Mouse (Mus musculus) stomach, embryonic 14.5 days (tissue): ENCODE data around the gene Fam160a2. TPM values are rescaled to one million over a fixed set of nuclear protein-coding genes. Genes with fewer than 3 reads are reported as not detected.
"Not testable (repeated sequence)": the region's sequence is repeated elsewhere in the genome, so short reads cannot be mapped to it uniquely, and the experiment has no call there.

Experiments used
- ATAC-seq: fragments of 200-750 bp; cut with Nextera tagmentation; 2 replicates; pipeline ENCODE4 v1.8.0; 2017; ENCODE audit warnings: low read depth, moderate TSS enrichment; ENCODE audit not compliant: insufficient number of reproducible peaks, insufficient read depth, low FRiP score
- H3K27ac ChIP-seq: fragments of 300-500 bp; sonication (generic); 2 replicates; pipeline ENCODE4 v1.5.1; 2014; ENCODE audit warnings: mild to moderate bottlenecking, low read length, moderate library complexity, mixed read lengths
- H3K27me3 ChIP-seq: fragments of 300-500 bp; sonication (generic); 2 replicates; pipeline ENCODE4 v1.6.1; 2014; ENCODE audit warnings: low read length, control low read depth, mixed read lengths; ENCODE audit not compliant: control insufficient read depth, insufficient read depth
- H3K36me3 ChIP-seq: fragments of 300-500 bp; sonication (generic); 2 replicates; pipeline ENCODE4 v1.6.1; 2014; ENCODE audit warnings: mild to moderate bottlenecking, control low read depth, low read length, moderate library complexity, mixed read lengths; ENCODE audit not compliant: control insufficient read depth, insufficient read depth
- H3K4me1 ChIP-seq: fragments of 300-500 bp; sonication (generic); 2 replicates; pipeline ENCODE4 v1.6.1; 2014; ENCODE audit warnings: low read length, control low read depth, mixed read lengths; ENCODE audit not compliant: control insufficient read depth, insufficient read depth
- H3K4me2 ChIP-seq: fragments of 300-500 bp; sonication (generic); replicated peaks from 2 replicates; pipeline ENCODE4 v1.6.1; 2014; ENCODE audit warnings: low read depth, low read length, control low read depth
- H3K4me3 ChIP-seq: fragments of 300-500 bp; sonication (generic); 2 replicates; pipeline ENCODE4 v1.5.1; 2014; ENCODE audit warnings: low read depth, low read length, control low read depth
- H3K9ac ChIP-seq: fragments of 300-500 bp; sonication (generic); replicated peaks from 2 replicates; pipeline ENCODE4 v1.6.1; 2014; ENCODE audit warnings: low read depth, mild to moderate bottlenecking, control low read depth, low read length, moderate library complexity, mixed read lengths
- H3K9me3 ChIP-seq: fragments of 300-500 bp; sonication (generic); 2 replicates; pipeline ENCODE4 v1.6.1; 2016; ENCODE audit warnings: low read depth, low read length, control low read depth; ENCODE audit not compliant: control insufficient read depth
- WGBS: fragments of 180-500 bp; shearing (Covaris S2); extraction: QIAGEN DNeasy Blood & Tissue Kit; methylation state at CpG from one replicate; pipeline ENCODE4 v1.1.7; 2014; 5-methylcytosine and 5-hydroxymethylcytosine counted together
- polyA plus RNA-seq: library from polyadenylated mRNA; unstranded; fragments of >200 nt; fragmentation: Nextera tagmentation; extraction: Ambion mirVana; gene quantifications from 2 replicates; pipeline ENCODE4 v1.2.1, GENCODE M21; 2014

The Fam160a2 gene
- polyA plus RNA-seq, 1 experiment from 2014 or later: 40.3 TPM

DNA sequence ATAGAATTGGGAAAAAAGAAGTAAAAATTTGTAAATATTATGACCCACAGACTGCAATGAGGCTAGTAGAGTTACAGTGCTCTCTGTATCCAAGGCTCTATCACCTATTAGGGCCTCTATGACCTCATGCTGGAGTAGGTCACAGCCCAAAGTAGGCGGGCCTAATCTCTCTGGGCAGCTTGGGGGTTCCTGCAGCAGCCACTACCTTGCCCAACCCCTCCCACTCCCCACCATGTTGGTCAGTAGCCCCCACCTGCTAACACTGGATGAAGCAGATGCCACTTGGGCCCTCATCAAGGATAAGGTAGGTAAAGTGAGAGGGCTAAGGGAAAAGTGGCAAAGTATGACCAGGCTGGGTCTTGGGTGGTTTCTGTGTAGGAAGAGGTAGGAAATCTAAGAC is 25.0 kb downstream of the Fam160a2 start, which contains the start of gene Gm5901:
TSS of gene Gm5901 (plus strand) at position 173 of the 400 bp plus-strand sequence.
- no peak for ATAC-seq
- 100% methylated on average over 1 of the region's 1 CpGs for WGBS
- no peak within 1 kb of the TSS for H3K9ac ChIP-seq
- no peak within 1 kb of the TSS for H3K4me2 ChIP-seq
- H3K36me3 ChIP-seq: peaks cover 32% of the 10 kb centered on the region
- no peak within 1 kb of the TSS for H3K4me3 ChIP-seq
- no peak within 1 kb of the TSS for H3K27ac ChIP-seq
- H3K27me3 ChIP-seq: no peaks in the 10 kb centered on the region
- no peaks in the 10 kb centered on the region for H3K9me3 ChIP-seq
- H3K4me1 ChIP-seq: no peaks in the 10 kb centered on the region

DNA sequence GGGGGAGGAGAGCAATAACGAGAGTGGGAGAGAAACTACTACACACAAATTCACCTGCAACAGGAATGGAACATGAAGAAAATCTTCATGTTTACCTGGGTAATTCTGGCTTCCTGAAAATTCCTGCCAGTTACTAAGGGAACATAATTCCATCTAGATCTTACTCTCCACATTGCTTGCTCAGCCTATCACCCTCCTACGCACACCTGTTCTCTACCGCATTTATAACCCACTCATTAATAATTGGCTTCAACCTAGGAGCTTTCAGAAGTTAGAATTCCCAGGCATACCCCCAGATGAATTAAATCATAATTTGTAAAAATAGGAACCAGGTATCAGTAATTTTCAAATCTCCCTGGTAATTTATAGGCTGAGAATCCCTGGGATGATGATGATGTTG is 25.9 kb downstream of the Fam160a2 start:
- H3K36me3 ChIP-seq: peaks cover 23% of the 10 kb centered on the region
- no peak overlapping the region for H3K27ac ChIP-seq
- no peak for ATAC-seq
- no peak overlapping the region for H3K9ac ChIP-seq
- H3K4me1 ChIP-seq: no peaks in the 10 kb centered on the region
- no peaks in the 10 kb centered on the region for H3K27me3 ChIP-seq
- 85% methylated on average over 3 of the region's 3 CpGs for WGBS
- H3K4me3 ChIP-seq: no peak overlapping the region
- H3K9me3 ChIP-seq: no peaks in the 10 kb centered on the region
- H3K4me2 ChIP-seq: no peak overlapping the region

DNA sequence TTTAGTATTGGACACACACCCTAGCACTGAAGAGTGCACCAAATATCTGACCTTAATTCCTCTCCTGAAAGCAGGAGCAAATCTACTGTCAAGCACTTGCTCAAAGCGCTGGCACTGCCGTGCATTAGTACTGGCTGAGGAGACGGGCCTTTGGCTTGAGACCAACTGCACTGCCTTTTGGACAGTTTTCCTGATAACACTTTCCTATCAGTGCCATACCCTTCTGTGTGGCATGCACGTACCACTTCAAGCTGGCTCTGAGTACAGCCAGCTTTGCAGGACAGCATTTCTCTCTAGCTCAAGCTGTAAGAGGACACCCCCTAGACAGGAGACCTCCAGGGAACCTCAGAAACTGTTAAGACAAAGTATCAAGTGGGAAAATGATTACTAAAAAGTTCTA is 26.3 kb downstream of the Fam160a2 start:
- H3K4me1 ChIP-seq: no peaks in the 10 kb centered on the region
- H3K27ac ChIP-seq: no peak overlapping the region
- ATAC-seq: no peak
- no peaks in the 10 kb centered on the region for H3K27me3 ChIP-seq
- 87% methylated on average over 4 of the region's 4 CpGs for WGBS
- no peak overlapping the region for H3K9ac ChIP-seq
- H3K4me2 ChIP-seq: no peak overlapping the region
- no peak overlapping the region for H3K4me3 ChIP-seq
- peaks cover 19% of the 10 kb centered on the region for H3K36me3 ChIP-seq
- H3K9me3 ChIP-seq: no peaks in the 10 kb centered on the region

DNA sequence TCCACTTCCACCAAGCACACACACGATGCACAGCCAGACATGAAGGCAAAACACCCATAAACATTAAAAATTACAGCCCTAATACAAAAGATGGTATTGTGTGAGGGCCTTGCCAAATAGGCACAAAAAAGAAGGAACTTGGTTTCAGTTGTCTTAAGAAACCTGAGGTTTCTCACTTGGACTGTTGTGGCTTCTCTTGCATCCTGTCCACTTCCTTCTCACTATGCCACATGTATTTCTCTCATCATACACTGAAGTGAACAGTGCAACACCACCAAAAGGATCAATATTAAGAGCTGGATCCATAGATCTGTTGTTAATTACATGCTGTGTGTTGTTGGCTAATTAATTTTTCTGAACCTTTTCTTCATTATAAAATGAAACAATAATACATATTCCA is 26.9 kb downstream of the Fam160a2 start:
- no peak for ATAC-seq
- H3K4me3 ChIP-seq: no peak overlapping the region
- no peaks in the 10 kb centered on the region for H3K27me3 ChIP-seq
- H3K36me3 ChIP-seq: peaks cover 13% of the 10 kb centered on the region
- no peaks in the 10 kb centered on the region for H3K9me3 ChIP-seq
- WGBS: 88% methylated on average over 1 of the region's 1 CpGs
- H3K4me1 ChIP-seq: no peaks in the 10 kb centered on the region
- H3K4me2 ChIP-seq: no peak overlapping the region
- H3K9ac ChIP-seq: no peak overlapping the region
- no peak overlapping the region for H3K27ac ChIP-seq

DNA sequence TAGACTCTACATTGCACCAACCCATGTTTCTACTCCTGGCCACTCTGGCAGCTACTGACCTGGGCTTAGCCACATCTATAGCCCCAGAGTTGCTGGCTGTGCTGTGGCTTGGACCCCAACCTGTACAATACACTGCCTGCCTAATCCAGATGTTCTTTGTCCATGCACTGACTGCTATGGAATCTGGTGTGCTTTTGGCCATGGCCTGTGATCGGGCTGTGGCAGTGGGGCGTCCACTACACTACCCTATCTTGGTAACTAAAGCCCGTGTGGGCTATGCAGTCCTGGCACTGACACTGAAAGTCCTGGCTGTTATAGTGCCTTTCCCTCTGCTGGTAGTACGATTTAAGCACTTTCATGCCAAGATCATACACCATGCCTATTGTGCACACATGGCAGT is 31.3 kb downstream of the Fam160a2 start:
- Histone ChIP-seq H3K9me3 (no peaks in the 10 kb centered on the region), H3K9ac (no peak overlapping the region), H3K27ac (no peak overlapping the region), H3K4me2 (no peak overlapping the region), H3K4me1 (no peaks in the 10 kb centered on the region), H3K27me3 (no peaks in the 10 kb centered on the region), H3K4me3 (no peak overlapping the region), H3K36me3 (peaks cover 3% of the 10 kb centered on the region; the same call in 1 of the 2 replicates)
- no peak for ATAC-seq
- 88% methylated on average over 4 of the region's 4 CpGs for WGBS

DNA sequence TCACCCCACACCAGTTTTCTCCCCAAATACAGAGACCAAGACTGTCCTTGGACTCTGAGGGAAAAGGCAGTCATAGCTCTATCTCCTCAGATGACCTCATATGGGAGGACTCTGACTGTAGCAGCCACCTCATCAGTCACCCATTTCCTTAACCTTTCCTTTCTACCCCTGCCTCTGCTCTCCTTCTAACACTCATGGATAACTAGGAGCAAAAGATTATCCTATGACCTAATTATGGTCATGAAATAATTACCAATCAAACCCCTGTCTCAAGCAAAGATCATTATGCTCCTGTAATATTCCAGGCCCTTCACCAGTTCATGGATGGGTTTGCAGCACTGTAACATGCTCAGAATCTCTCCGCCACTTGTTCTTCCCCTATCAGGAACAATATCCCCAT is 31.9 kb downstream of the Fam160a2 start, which contains the start of gene Olfr692:
TSS of gene Olfr692 (plus strand) at position 301 of the 400 bp plus-strand sequence.
- Histone ChIP-seq H3K27me3 (no peaks in the 10 kb centered on the region), H3K4me1 (no peaks in the 10 kb centered on the region), H3K9me3 (no peaks in the 10 kb centered on the region), H3K4me2 (no peak within 1 kb of the TSS), H3K9ac (no peak within 1 kb of the TSS), H3K36me3 (no peaks in the 10 kb centered on the region), H3K27ac (no peak within 1 kb of the TSS), H3K4me3 (no peak within 1 kb of the TSS)
- no peak for ATAC-seq
- WGBS: 89% methylated on average over 1 of the region's 1 CpGs

DNA sequence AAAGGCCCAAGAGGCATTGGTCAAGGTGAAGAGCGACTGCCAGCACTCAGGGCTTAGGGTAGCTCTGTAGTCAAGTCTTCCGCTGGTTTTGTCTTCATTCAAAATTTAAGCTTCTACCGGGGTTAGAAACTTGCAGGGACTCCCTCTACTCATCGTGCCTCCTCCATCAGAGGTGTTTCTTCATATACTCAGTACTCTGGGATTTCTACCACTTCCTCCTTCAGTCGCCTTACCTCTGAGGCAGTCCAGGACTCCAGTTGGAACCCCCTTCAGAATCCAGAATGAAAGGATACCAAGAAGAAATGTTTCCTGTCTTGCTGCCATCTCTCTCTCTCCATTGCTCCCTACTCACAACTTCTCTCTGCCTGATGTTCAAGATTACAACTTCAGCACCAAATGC is 32.6 kb downstream of the Fam160a2 start:
- H3K4me3 ChIP-seq: no peak overlapping the region
- no peaks in the 10 kb centered on the region for H3K36me3 ChIP-seq
- no peak overlapping the region for H3K4me2 ChIP-seq
- H3K4me1 ChIP-seq: no peaks in the 10 kb centered on the region
- H3K9ac ChIP-seq: no peak overlapping the region
- no peaks in the 10 kb centered on the region for H3K27me3 ChIP-seq
- WGBS: 83% methylated on average over 5 of the region's 5 CpGs
- H3K27ac ChIP-seq: no peak overlapping the region
- H3K9me3 ChIP-seq: no peaks in the 10 kb centered on the region
- ATAC-seq: no peak

DNA sequence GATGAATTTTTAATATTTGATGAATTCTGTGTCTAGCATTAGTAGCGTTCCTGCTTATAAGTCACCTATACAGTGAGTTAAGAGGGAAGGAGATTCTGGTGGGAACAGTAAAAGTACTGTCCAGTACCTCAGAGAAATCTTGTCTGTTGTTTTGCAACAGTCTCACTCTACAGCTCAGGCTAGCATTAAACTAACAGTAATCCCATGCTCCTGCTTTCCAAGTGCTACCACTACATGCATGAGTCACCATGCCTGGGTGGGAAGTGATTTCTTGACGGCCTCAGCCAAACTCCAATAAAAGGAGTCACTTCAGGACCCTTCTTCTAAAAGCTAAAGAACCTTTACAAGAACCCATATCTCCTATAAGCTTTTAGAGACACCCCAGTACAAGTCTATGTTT is 38.1 kb downstream of the Fam160a2 start:
- Histone ChIP-seq H3K4me3 (no peak overlapping the region), H3K4me2 (no peak overlapping the region), H3K27ac (no peak overlapping the region), H3K9ac (no peak overlapping the region), H3K9me3 (no peaks in the 10 kb centered on the region), H3K4me1 (no peaks in the 10 kb centered on the region), H3K27me3 (no peaks in the 10 kb centered on the region), H3K36me3 (no peaks in the 10 kb centered on the region)
- 71% methylated on average over 2 of the region's 2 CpGs for WGBS
- no peak for ATAC-seq

DNA sequence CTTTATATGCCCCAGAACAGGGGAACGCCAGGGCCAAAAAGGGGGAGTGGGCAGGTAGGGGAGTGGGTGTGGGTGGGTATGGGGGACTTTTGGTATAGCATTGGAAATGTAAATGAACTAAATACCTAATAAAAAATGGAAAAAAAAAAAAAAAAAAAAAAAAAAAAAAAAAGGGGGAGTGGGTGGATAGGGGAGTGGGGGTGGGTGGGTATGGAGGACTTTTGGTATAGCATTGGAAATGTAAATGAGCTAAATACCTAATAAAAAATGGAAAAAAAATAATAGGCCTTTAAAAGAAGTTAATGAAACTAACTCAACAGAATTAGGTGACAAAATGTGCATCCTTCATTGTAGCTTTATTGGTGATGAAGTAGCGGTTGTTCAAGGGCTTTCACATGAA is 43.4 kb downstream of the Fam160a2 start:
- not testable (repeated sequence) for H3K9ac ChIP-seq, H3K9me3 ChIP-seq, H3K4me3 ChIP-seq, H3K4me1 ChIP-seq, H3K4me2 ChIP-seq, H3K36me3 ChIP-seq, H3K27ac ChIP-seq, H3K27me3 ChIP-seq
- 0 out of 2 replicates have a peak, but pooled peaks have one; percentile 53 for ATAC-seq
- 87% methylated on average over 1 of the region's 2 CpGs for WGBS
